Mouse (Mus musculus): ENCODE results near the gene Bmp2k. TPM values are rescaled to one million over a fixed set of nuclear protein-coding genes. Genes with fewer than 3 reads are reported as not detected.

Bmp2k gene
- total RNA-seq, 1 experiment from 2014 or later: 29.1 TPM

Other genes with a start within 250 kb of the Bmp2k start
- gene Anxa3, start 204.3 kb upstream of the Bmp2k start, total RNA-seq (2017): 76.5 and 81.3 TPM in 2 replicates
- gene Paqr3, start 113.9 kb downstream of the Bmp2k start, total RNA-seq (2017): 2.9 and 3.9 TPM in 2 replicates